Comparison of ENCODE assay signal across 10 mouse cellular contexts in genomic region chr10:59892977-59893376, GRCm38 (mm10). TPM values are rescaled to one million over a fixed set of nuclear protein-coding genes. Genes with fewer than 3 reads are reported as not detected.
DNase-seq lines count a peak whose midpoint lies in the region; ATAC-seq and TF ChIP-seq lines count a peak whose summit lies in the region.
"Had no signal": no experiment of that assay in that cellular context is flagged by ENCODE, and none has a peak within 500 bp of the region (broad histone marks: within the 10 kb centered on the region; RNA-seq: fewer than 3 reads in every experiment).

No protein-coding gene starts in this region.

- TF ChIP-seq CTCF in embryonic fibroblast, embryonic 13.5 days (IDR thresholded peaks at IDR 0.05; ENCODE audit: borderline replicate concordance, insufficient read depth, low read length), result peak; percentile 98
- TF ChIP-seq CTCF in liver, postnatal 0 days (IDR thresholded peaks at IDR 0.05; ENCODE audit: low read depth), result peak; percentile 99

- no peaks in the 10 kb centered on the region for H3K27me3 ChIP-seq in hindbrain, embryonic 12.5 days
- no peaks in the 10 kb centered on the region for H3K27me3 ChIP-seq in liver, postnatal 0 days (ENCODE audit: insufficient read depth, low read length)
- H3K27me3 ChIP-seq: embryonic facial prominence, embryonic 15.5 days; lung, embryonic 15.5 days had no signal

- no peak overlapping the region for H3K27ac ChIP-seq in embryonic fibroblast, embryonic 13.5 days (ENCODE audit: insufficient read depth, low read length)
- H3K27ac ChIP-seq in hindbrain, embryonic 12.5 days, result peak overlapping the region; percentile 49; the same call in 1 of the 2 replicates
- no peak overlapping the region for H3K27ac ChIP-seq in liver, postnatal 0 days (ENCODE audit: low read depth)
- H3K27ac ChIP-seq: embryonic facial prominence, embryonic 15.5 days; lung, embryonic 15.5 days had no signal

- TF ChIP-seq POLR2A in embryonic fibroblast, embryonic 13.5 days (IDR thresholded peaks at IDR 0.05; ENCODE audit: low read depth, low read length), result no peak

- H3K4me2 ChIP-seq in hindbrain, embryonic 12.5 days (replicated peaks), result no peak overlapping the region
- H3K4me2 ChIP-seq in liver, postnatal 0 days (ENCODE audit: low read depth, low read length), result no peak overlapping the region
- H3K4me2 ChIP-seq: embryonic facial prominence, embryonic 15.5 days; lung, embryonic 15.5 days had no signal

- no peak overlapping the region for H3K9ac ChIP-seq in hindbrain, embryonic 12.5 days
- no peak overlapping the region for H3K9ac ChIP-seq in liver, postnatal 0 days (replicated peaks)
- H3K9ac ChIP-seq: embryonic facial prominence, embryonic 15.5 days; lung, embryonic 15.5 days had no signal

- DNase-seq in left cerebral cortex, adult 18-20 months (ENCODE audit: low spot score in 2 of 2), result peak; percentile 72 to 75
- DNase-seq in left cerebral cortex, adult 11 months (ENCODE audit: low spot score), result no peak
- DNase-seq in adrenal gland, postnatal 14 days, result peak; percentile 74
- DNase-seq in liver, postnatal 0 days, result peak; percentile 69

- TF ChIP-seq EP300 in liver, postnatal 0 days (IDR thresholded peaks at IDR 0.05; ENCODE audit: low read depth), result no peak

- H3K9me3 ChIP-seq in hindbrain, embryonic 12.5 days (replicated peaks), result no peaks in the 10 kb centered on the region
- no peaks in the 10 kb centered on the region for H3K9me3 ChIP-seq in liver, postnatal 0 days (ENCODE audit: low read length)
- H3K9me3 ChIP-seq: embryonic facial prominence, embryonic 15.5 days; lung, embryonic 15.5 days had no signal

- ATAC-seq in hindbrain, embryonic 12.5 days (ENCODE audit: low FRiP score), result peak; percentile 12; the same call in 1 of the 2 replicates
- ATAC-seq in liver, postnatal 0 days, result no peak
- ATAC-seq in neutrophil, adult 5-6 weeks (ENCODE audit: extremely low read depth, insufficient number of reproducible peaks, low FRiP score, poor library complexity, severe bottlenecking), result peak; percentile 55
- no peak for ATAC-seq in erythroid progenitor cell, adult 5-6 weeks (replicated peaks; ENCODE audit: low FRiP score, poor library complexity, severe bottlenecking)

- peaks cover 53% of the 10 kb centered on the region for H3K36me3 ChIP-seq in hindbrain, embryonic 12.5 days
- H3K36me3 ChIP-seq in liver, postnatal 0 days (replicated peaks; ENCODE audit: insufficient read depth, low read length), result peaks cover 78% of the 10 kb centered on the region

- H3K4me1 ChIP-seq in embryonic fibroblast, embryonic 13.5 days (ENCODE audit: control insufficient read depth, insufficient read depth, low read length), result peaks cover 11% of the 10 kb centered on the region
- H3K4me1 ChIP-seq in hindbrain, embryonic 12.5 days, result peaks cover 33% of the 10 kb centered on the region
- peaks cover 14% of the 10 kb centered on the region for H3K4me1 ChIP-seq in liver, postnatal 0 days (ENCODE audit: insufficient read depth)

- H3K4me3 ChIP-seq in embryonic fibroblast, embryonic 13.5 days (ENCODE audit: insufficient read depth, low read length), result no peak overlapping the region
- no peak overlapping the region for H3K4me3 ChIP-seq in hindbrain, embryonic 12.5 days
- no peak overlapping the region for H3K4me3 ChIP-seq in liver, postnatal 0 days (ENCODE audit: low read depth, low read length)
- H3K4me3 ChIP-seq: embryonic facial prominence, embryonic 15.5 days; lung, embryonic 15.5 days had no signal

- WGBS in hindbrain, embryonic 12.5 days, result 40% methylated on average over 6 of the region's 6 CpGs
- WGBS in liver, postnatal 0 days (ENCODE audit: insufficient replicate concordance), result 52% methylated on average over 6 of the region's 6 CpGs

RNA-seq across cellular contexts. Expression of gene Dnajb12, which starts 13.6 kb away (rescaled TPM):
- total RNA-seq in left cerebral cortex, adult 18-20 months (2021), result 10 to 100 TPM; 47.3 to 49.6 TPM
- total RNA-seq in adrenal gland, postnatal 14 days (2021), result 49.5 and 50.6 TPM in 2 replicates
- polyA plus RNA-seq in embryonic fibroblast, embryonic 13.5 days (2011; ENCODE audit: insufficient read length, low read depth, missing spikeins), result 31.5 and 36.2 TPM in 2 replicates
- polyA plus RNA-seq in hindbrain, embryonic 12.5 days (2016; fragmentation: Nextera tagmentation; extraction: Ambion mirVana), result 23.8 and 24.7 TPM in 2 replicates
- 15.5 and 17.0 TPM in 2 replicates for polyA plus RNA-seq in liver, postnatal 0 days (2015; fragmentation: Nextera tagmentation; extraction: Ambion mirVana)
- 24.7 and 32.5 TPM in 2 replicates for total RNA-seq in neutrophil, adult 5-6 weeks (2017)
- 27.2 and 34.2 TPM in 2 replicates for total RNA-seq in erythroid progenitor cell, adult 5-6 weeks (2015; ENCODE audit: low replicate concordance)
- total RNA-seq in erythroid progenitor cell, adult 5-6 weeks (2017; ENCODE audit: low replicate concordance), result 30.4 and 32.7 TPM in 2 replicates

RNA-seq across cellular contexts. Expression of gene Ddit4, which starts 58.7 kb away (rescaled TPM):
- 10 to 100 TPM; 35.8 to 41.3 TPM for total RNA-seq in left cerebral cortex, adult 18-20 months (2021)
- total RNA-seq in adrenal gland, postnatal 14 days (2021), result 70.5 and 103 TPM in 2 replicates
- 150 and 156 TPM in 2 replicates for polyA plus RNA-seq in embryonic fibroblast, embryonic 13.5 days (2011; ENCODE audit: insufficient read length, low read depth, missing spikeins)
- 78.1 and 78.6 TPM in 2 replicates for polyA plus RNA-seq in hindbrain, embryonic 12.5 days (2016; fragmentation: Nextera tagmentation; extraction: Ambion mirVana)
- polyA plus RNA-seq in liver, postnatal 0 days (2015; fragmentation: Nextera tagmentation; extraction: Ambion mirVana), result 3.6 and 5.2 TPM in 2 replicates
- total RNA-seq in neutrophil, adult 5-6 weeks (2017), result 5.6 and 8.1 TPM in 2 replicates
- total RNA-seq in erythroid progenitor cell, adult 5-6 weeks (2015; ENCODE audit: low replicate concordance), result 0.72 and 3.8 TPM in 2 replicates
- 1.9 TPM in 1 of 2 replicates, not detected in the other for total RNA-seq in erythroid progenitor cell, adult 5-6 weeks (2017; ENCODE audit: low replicate concordance)

Comparison
In these comparisons a context has a peak if more than half of its experiments do, and no peak if none do; other contexts are left out.
1. ATAC-seq: peak in hindbrain, embryonic 12.5 days (single experiment) and neutrophil, adult 5-6 weeks (single experiment); none in liver, postnatal 0 days (single experiment) and erythroid progenitor cell, adult 5-6 weeks (single experiment).